Mouse (Mus musculus) right cerebral cortex, postnatal 10 days (tissue): ENCODE measurements at regions not wholly inside any gene's neighbourhood (a gene's known extent, or its start where the extent isn't known, plus 50 kb on each side); places are given as distances from the start of the nearest gene placed in this dataset.

Experiments used
- DNase-seq, 2 experiments: peaks; one replicate each; pipeline ENCODE4 v3.0.0; 2021; ENCODE audit warnings: low spot score in 2 of 2

DNA sequence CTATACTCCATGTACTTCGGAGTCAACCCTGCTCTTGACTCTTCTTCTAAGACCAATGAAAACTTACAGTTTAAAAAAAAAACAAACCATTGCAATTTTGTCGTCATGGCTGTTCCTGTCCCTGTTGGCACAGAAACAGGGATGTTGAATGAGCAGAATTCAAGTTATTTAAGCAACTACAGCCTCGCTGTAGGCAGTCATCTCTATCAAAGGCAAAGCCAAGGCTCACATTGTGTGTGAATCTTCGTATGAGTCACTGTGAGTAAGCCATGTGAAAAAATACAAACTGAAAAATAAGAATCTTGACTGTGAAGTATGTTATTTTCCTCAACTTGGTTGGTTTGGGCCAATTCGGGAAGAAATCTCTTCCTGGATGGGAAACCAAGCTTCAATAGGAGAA, 81.9 kb upstream of the Vldlr start:
- no peak for DNase-seq

DNA sequence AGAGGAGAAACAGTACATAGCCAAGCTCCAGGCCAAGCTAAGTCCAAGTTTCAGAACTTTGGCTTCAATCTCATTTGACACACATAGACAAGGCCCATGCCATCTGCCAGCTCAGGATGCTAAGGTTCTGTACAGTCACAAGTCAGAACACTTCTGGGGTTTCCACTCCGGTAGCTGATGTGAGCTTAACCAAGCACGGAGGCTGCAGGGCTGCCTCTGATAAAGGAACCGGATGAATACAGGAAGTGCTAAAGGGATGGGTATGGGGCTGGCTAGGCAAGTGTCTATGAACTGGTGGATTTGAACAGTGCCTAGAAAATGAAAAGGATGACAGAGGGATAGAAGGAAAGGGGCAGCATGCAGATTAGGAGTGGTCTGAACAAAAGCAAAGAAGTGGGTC, 75.4 kb upstream of the Vldlr start:
- no peak for DNase-seq

GRCm38 (mm10) chr19:27142181-27142580, 74.1 kb upstream of the Vldlr start:
- DNase-seq: no peak

DNA sequence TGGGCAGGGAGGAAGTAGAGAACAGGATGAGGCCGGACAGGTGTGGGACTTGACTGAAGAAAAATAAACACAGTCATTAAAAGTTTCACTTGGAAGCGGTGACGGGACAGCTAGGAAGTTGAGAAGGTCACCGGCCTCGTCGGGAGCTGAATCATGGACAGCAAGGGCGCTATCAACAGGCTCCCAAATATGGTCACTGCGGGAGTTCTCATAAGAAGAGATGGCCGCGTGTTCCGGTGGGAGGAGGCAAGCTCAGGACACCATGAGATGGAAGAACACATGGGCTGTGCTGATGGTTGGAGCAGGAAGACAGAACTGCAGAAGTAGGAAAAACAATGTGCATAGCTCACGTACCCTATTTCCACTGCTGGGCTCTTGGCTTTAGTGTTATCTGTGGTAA, 68.9 kb upstream of the Vldlr start:
- DNase-seq: no peak

DNA sequence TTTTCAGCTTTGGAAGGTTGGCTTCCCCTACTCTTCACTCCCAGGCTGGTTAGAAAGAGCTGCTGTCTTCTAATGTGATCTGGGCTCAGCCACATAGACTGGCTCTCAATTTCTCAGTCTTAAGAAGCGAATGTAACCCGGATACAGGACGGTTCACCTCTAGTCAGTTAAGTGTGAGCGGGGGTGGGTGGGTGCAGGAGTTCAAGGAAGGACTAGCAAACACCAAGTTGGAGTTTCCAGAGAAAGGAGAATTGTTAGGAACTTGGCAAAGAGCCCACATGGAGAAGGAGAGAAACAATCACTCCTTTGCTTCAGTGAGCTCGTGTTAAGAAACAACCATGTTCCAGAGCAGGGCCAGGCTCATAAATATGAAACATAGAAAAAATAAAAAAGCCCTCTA, 68.0 kb upstream of the Vldlr start:
- DNase-seq: no peak

DNA sequence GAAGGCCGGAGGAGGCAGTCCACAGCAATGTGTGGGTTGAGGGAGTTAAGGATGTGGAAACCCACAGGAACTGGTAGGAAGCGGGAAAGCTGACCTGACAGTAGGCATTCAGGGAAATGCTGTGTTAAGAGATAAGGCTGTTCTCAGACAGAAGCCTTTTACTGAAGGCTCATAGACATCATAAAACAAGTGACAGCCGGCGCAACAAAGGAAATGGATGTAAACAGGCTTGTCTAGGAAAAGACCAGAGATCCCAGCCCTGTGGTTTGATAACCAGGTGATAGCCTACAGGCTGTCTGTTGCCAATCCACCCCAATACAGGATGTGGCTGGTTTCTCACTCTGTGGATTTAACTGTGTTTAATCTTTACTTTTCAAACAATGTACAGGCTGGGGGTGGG, 66.7 kb upstream of the Vldlr start:
- no peak for DNase-seq

DNA sequence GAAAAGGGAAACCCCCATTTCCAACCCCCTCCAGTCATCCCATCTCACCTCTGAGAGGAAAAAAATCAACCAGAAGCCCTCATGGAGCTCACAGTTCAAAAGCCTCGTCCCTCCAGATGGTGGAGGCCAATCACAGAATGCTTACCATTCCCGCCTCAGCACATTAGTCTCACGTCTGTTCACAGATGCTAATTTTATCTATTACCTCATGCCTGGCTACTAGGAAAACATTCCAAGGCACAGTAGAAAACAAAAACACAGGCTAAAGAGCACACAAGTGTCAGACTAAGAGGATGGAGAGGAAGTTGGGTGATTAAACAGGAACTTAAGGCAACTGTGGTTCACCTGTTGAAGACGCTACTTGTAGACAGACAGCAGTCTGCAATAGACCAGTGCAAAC, 54.4 kb upstream of the Vldlr start:
- DNase-seq: no peak
